Mouse (Mus musculus): ENCODE measurements around the gene Wap. TPM values are rescaled to one million over a fixed set of nuclear protein-coding genes. Genes with fewer than 3 reads are reported as not detected.

The Wap gene
- polyA plus RNA-seq, 1 experiment from 2014 or later, result not detected

GRCm38 (mm10) chr11:6603887-6604603 is 34.4 kb downstream of the Wap start:
- Histone ChIP-seq H3K9me3 (replicated peaks) (no peaks in the 10 kb centered on the region), H3K4me2 (no peak overlapping the region), H3K36me3 (no peaks in the 10 kb centered on the region), H3K27me3 (peaks cover 61% of the 10 kb centered on the region), H3K27ac (no peak overlapping the region), H3K9ac (no peak overlapping the region), H3K4me3 (replicated peaks) (no peak overlapping the region), H3K4me1 (replicated peaks) (peaks cover 51% of the 10 kb centered on the region)
- WGBS (ENCODE audit: insufficient replicate concordance), result 29% methylated on average over 12 of the region's 12 CpGs
- DNase-seq (no peak), ATAC-seq (ENCODE audit: low read depth) (no peak)

DNA sequence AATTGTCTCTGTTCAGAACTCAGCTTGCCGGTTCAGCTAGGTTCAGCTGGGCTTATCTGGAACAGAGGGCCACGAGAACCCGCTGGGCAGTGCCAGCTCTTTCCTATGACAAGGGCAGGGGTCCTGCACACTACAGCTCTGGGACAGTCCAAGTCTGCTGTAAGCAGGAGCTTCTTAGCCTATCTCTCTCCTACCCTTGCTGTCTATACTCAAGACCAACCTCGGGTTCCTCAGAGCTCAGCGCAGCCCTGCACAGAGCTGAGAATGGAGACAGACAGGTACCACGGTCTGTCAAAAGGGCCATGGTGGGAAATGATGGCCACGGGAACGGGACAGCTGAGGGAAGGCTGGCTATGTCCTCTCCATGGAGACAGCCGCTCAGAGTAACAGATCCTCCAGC is 35.2 kb downstream of the Wap start:
- H3K27me3 ChIP-seq, result peaks cover 61% of the 10 kb centered on the region
- ATAC-seq (ENCODE audit: low read depth) (no peak), DNase-seq (no peak)
- peaks cover 59% of the 10 kb centered on the region for H3K4me1 ChIP-seq (replicated peaks)
- H3K9me3 ChIP-seq (replicated peaks), result no peaks in the 10 kb centered on the region
- H3K36me3 ChIP-seq, result peaks cover 3% of the 10 kb centered on the region; the same call in 1 of the 2 replicates
- 76% methylated on average over 9 of the region's 9 CpGs for WGBS (ENCODE audit: insufficient replicate concordance)
- H3K27ac ChIP-seq, result no peak overlapping the region
- H3K4me3 ChIP-seq (replicated peaks), result no peak overlapping the region
- H3K4me2 ChIP-seq, result no peak overlapping the region
- no peak overlapping the region for H3K9ac ChIP-seq

- ATAC-seq (ENCODE audit: low read depth) (no peak), DNase-seq (no peak)
- Histone ChIP-seq H3K4me2 (no peak overlapping the region), H3K4me1 (replicated peaks) (peaks cover 64% of the 10 kb centered on the region), H3K9ac (no peak overlapping the region), H3K36me3 (peaks cover 9% of the 10 kb centered on the region), H3K27me3 (peaks cover 61% of the 10 kb centered on the region), H3K4me3 (replicated peaks) (no peak overlapping the region), H3K9me3 (replicated peaks) (no peaks in the 10 kb centered on the region), H3K27ac (no peak overlapping the region)
- WGBS (ENCODE audit: insufficient replicate concordance), result 77% methylated on average over 9 of the region's 9 CpGs
Observed at GRCm38 (mm10) chr11:6602662-6603061, 35.8 kb downstream of the Wap start.

DNA sequence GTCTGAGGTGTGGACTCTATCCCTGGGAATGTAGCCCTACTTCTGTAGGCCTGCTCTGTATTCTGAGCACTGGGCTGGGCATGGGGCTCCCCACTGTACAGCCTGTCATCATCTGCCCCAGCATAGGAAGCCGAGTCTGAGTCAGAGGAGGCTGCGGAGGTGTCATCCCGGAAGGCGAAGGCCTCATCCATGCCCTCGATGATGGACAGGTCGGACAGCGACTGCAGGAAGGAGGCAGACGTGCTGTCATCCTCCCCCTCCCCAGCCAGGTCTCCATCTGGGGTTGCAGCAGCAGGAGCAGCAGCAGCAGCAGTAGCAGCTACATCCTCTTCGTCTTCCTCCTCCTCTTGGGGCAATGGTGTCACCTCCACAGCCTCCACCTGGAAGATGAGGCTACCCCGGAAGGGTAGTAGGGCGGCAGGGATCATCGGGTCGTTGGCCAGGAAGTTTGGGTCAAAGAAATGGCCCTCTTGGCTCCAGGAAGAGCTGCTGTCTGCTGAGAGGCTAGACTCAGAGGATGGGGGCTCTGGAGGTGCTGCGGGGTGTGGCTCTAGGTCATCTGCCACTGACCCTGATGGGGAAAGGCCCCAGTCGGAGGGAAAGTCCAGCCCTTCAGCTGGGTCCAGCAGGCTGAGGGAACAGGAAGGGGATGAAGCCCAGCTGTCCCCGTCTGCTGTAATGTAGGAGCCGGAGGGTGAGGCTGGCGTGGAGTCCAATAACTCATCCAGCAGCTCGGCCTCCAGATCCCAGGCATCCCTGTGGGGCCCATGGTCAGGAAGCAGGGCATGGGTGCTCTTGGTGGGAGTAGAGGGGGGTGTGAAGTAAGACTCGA is 36.6 kb downstream of the Wap start:
- no peak for ATAC-seq (ENCODE audit: low read depth)
- H3K9me3 ChIP-seq (replicated peaks), result no peaks in the 10 kb centered on the region
- H3K27ac ChIP-seq, result no peak overlapping the region
- H3K4me2 ChIP-seq, result no peak overlapping the region
- H3K27me3 ChIP-seq, result peaks cover 53% of the 10 kb centered on the region
- 62% methylated on average over 20 of the region's 20 CpGs for WGBS (ENCODE audit: insufficient replicate concordance)
- no peak for DNase-seq
- no peak overlapping the region for H3K4me3 ChIP-seq (replicated peaks)
- peaks cover 72% of the 10 kb centered on the region for H3K4me1 ChIP-seq (replicated peaks)
- H3K9ac ChIP-seq, result no peak overlapping the region
- H3K36me3 ChIP-seq, result peaks cover 17% of the 10 kb centered on the region

GRCm38 (mm10) chr11:6600284-6600944 is 38.0 kb downstream of the Wap start:
- H3K4me1 ChIP-seq (replicated peaks), result peaks cover 81% of the 10 kb centered on the region
- H3K4me3 ChIP-seq (replicated peaks), result peak overlapping the region; percentile 47
- ATAC-seq (ENCODE audit: low read depth), result peak; percentile 52
- peaks cover 31% of the 10 kb centered on the region for H3K36me3 ChIP-seq
- H3K9ac ChIP-seq, result peak overlapping the region; percentile 59
- H3K4me2 ChIP-seq, result peak overlapping the region; percentile 61
- DNase-seq, result no peak
- peak overlapping the region; percentile 68 for H3K27ac ChIP-seq
- H3K9me3 ChIP-seq (replicated peaks), result no peaks in the 10 kb centered on the region
- H3K27me3 ChIP-seq, result peaks cover 39% of the 10 kb centered on the region
- 67% methylated on average over 8 of the region's 8 CpGs for WGBS (ENCODE audit: insufficient replicate concordance)

- Histone ChIP-seq H3K9ac (peak overlapping the region; percentile 59), H3K36me3 (peaks cover 37% of the 10 kb centered on the region), H3K27me3 (peaks cover 33% of the 10 kb centered on the region), H3K27ac (peak overlapping the region; percentile 68), H3K4me3 (replicated peaks) (peak overlapping the region; percentile 47), H3K4me1 (replicated peaks) (peaks cover 81% of the 10 kb centered on the region), H3K4me2 (peak overlapping the region; percentile 61), H3K9me3 (replicated peaks) (no peaks in the 10 kb centered on the region)
- ATAC-seq (ENCODE audit: low read depth), result no peak
- no peak for DNase-seq
- WGBS (ENCODE audit: insufficient replicate concordance), result 67% methylated on average over 6 of the region's 6 CpGs
Observed at GRCm38 (mm10) chr11:6599831-6600230, 38.6 kb downstream of the Wap start.

DNA sequence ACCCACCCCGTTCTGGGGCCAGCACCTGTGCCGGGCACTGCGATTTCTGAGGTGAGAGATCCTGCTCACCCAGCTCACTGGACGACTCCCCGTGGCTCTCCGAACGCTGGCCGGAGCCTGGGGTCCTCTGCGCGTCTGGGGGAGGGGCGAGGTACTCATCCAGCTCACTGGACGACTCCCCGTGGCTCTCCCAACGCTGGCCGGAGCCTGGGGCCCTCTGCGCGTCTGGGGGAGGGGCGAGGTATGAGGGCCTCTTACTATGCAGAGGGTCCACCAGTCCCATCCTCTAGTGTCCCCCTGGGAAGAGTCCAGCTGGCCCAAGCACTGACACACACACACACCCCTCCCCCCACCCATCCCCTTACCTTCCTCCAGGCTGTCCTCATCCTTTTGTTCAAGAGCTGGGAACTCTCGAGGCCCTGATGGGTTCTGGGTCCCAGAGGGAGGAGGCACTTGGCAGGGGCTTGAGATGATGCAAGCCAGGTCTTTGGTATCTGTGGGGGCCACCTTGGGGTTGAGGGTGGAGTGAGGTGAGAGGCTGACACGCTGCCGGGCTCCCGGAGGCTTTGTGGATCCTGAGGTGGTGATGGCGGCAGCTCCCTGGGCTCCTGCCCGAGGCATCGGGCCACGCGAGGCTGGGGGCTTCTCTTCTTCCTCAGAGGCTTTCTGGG is 39.3 kb downstream of the Wap start:
- H3K27ac ChIP-seq, result peak overlapping the region; percentile 68
- H3K9me3 ChIP-seq (replicated peaks), result no peaks in the 10 kb centered on the region
- peak; percentile 51 for ATAC-seq (ENCODE audit: low read depth)
- H3K4me3 ChIP-seq (replicated peaks), result peak overlapping the region; percentile 47
- peaks cover 26% of the 10 kb centered on the region for H3K27me3 ChIP-seq
- H3K9ac ChIP-seq, result peak overlapping the region; percentile 59
- peaks cover 44% of the 10 kb centered on the region for H3K36me3 ChIP-seq
- H3K4me2 ChIP-seq, result peak overlapping the region; percentile 61
- peaks cover 81% of the 10 kb centered on the region for H3K4me1 ChIP-seq (replicated peaks)
- DNase-seq, result peak; percentile 51
- WGBS (ENCODE audit: insufficient replicate concordance), result 51% methylated on average over 27 of the region's 27 CpGs

GRCm38 (mm10) chr11:6598191-6598889 is 40.1 kb downstream of the Wap start:
- DNase-seq (no peak), ATAC-seq (ENCODE audit: low read depth) (no peak)
- Histone ChIP-seq H3K4me3 (replicated peaks) (peak overlapping the region; percentile 47), H3K4me2 (peak overlapping the region; percentile 61), H3K4me1 (replicated peaks) (peaks cover 85% of the 10 kb centered on the region), H3K9me3 (replicated peaks) (no peaks in the 10 kb centered on the region), H3K9ac (peak overlapping the region; percentile 59), H3K36me3 (peaks cover 52% of the 10 kb centered on the region), H3K27me3 (peaks cover 18% of the 10 kb centered on the region), H3K27ac (peak overlapping the region; percentile 68)
- WGBS (ENCODE audit: insufficient replicate concordance), result 69% methylated on average over 19 of the region's 19 CpGs

DNA sequence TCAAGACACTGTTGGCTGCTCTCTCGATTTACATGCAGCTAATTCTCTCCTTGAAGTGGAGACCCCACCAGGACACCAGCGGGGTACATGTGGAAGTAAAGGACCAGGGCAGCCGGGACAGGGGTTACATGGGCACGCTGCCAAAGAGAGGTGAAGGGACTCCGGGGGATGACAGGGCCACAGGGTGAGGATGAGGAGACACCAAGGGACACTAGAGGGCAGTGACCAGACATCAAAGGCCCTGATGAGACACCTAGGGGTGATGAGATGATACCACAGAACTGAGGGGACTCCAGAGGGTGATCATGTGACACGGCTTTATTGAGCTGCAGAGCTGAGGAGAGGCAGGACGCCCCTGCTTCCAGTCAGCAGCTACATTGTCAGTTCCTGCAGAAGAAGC is 40.9 kb downstream of the Wap start:
- no peak for ATAC-seq (ENCODE audit: low read depth)
- 77% methylated on average over 7 of the region's 7 CpGs for WGBS (ENCODE audit: insufficient replicate concordance)
- Histone ChIP-seq H3K9me3 (replicated peaks) (no peaks in the 10 kb centered on the region), H3K4me3 (replicated peaks) (no peak overlapping the region), H3K27me3 (peaks cover 10% of the 10 kb centered on the region), H3K4me2 (no peak overlapping the region), H3K36me3 (peaks cover 60% of the 10 kb centered on the region), H3K4me1 (replicated peaks) (peaks cover 93% of the 10 kb centered on the region), H3K27ac (peak overlapping the region; percentile 95), H3K9ac (0 out of 2 replicates have a peak overlapping the region, but pooled peaks have one; percentile 41)
- DNase-seq, result no peak

- DNase-seq (no peak), ATAC-seq (ENCODE audit: low read depth) (no peak)
- Histone ChIP-seq H3K4me2 (no peak overlapping the region), H3K27ac (peak overlapping the region; percentile 95), H3K27me3 (0 out of 2 replicates have a peak, but pooled peaks cover 2% of the 10 kb centered on the region), H3K9me3 (replicated peaks) (no peaks in the 10 kb centered on the region), H3K36me3 (peaks cover 69% of the 10 kb centered on the region), H3K9ac (peak overlapping the region; percentile 33; the same call in 1 of the 2 replicates), H3K4me3 (replicated peaks) (no peak overlapping the region), H3K4me1 (replicated peaks) (peaks cover 98% of the 10 kb centered on the region)
- WGBS (ENCODE audit: insufficient replicate concordance), result 78% methylated on average over 3 of the region's 3 CpGs
Observed at GRCm38 (mm10) chr11:6596616-6597015, 41.8 kb downstream of the Wap start.
